In genomic region chr10:95067971-95068370, GRCm38 (mm10) we compare ENCODE assay signal across 14 mouse cellular contexts.
"Had no signal": no experiment of that assay in that cellular context is flagged by ENCODE, and none has a peak within 500 bp of the region (broad histone marks: within the 10 kb centered on the region; RNA-seq: fewer than 3 reads in every experiment).

No protein-coding gene starts in this region.

- H3K9ac ChIP-seq: limb, embryonic 15.5 days; liver, embryonic 12.5 days; liver, embryonic 14.5 days; midbrain, embryonic 13.5 days; neural tube, embryonic 12.5 days; stomach, embryonic 15.5 days had no signal

- DNase-seq: right cerebral cortex, postnatal 14 days; thymus, adult 2 months; thymus, postnatal 25 days; thymus, postnatal 4 days had no signal

- H3K27me3 ChIP-seq: limb, embryonic 15.5 days; liver, embryonic 12.5 days; midbrain, embryonic 13.5 days; neural tube, embryonic 12.5 days; stomach, embryonic 15.5 days had no signal

- H3K36me3 ChIP-seq: limb, embryonic 15.5 days; liver, embryonic 12.5 days; midbrain, embryonic 10.5 days; midbrain, embryonic 13.5 days; neural tube, embryonic 12.5 days; stomach, embryonic 15.5 days had no signal

- H3K4me3 ChIP-seq: limb, embryonic 15.5 days; liver, embryonic 12.5 days; midbrain, embryonic 10.5 days; midbrain, embryonic 13.5 days; myocyte; neural tube, embryonic 12.5 days; stomach, embryonic 15.5 days had no signal

- ATAC-seq: liver, embryonic 12.5 days; midbrain, embryonic 13.5 days; midbrain, embryonic 16.5 days had no signal

- H3K4me2 ChIP-seq: limb, embryonic 15.5 days; liver, embryonic 12.5 days; midbrain, embryonic 13.5 days; neural tube, embryonic 12.5 days; stomach, embryonic 15.5 days had no signal

- H3K4me1 ChIP-seq: limb, embryonic 15.5 days; liver, embryonic 12.5 days; midbrain, embryonic 10.5 days; midbrain, embryonic 13.5 days; neural tube, embryonic 12.5 days; stomach, embryonic 15.5 days had no signal

- H3K9me3 ChIP-seq: limb, embryonic 15.5 days; liver, embryonic 12.5 days; midbrain, embryonic 10.5 days; midbrain, embryonic 13.5 days; neural tube, embryonic 12.5 days; stomach, embryonic 15.5 days had no signal

- H3K27ac ChIP-seq: limb, embryonic 15.5 days; liver, embryonic 12.5 days; liver, embryonic 14.5 days; midbrain, embryonic 10.5 days; midbrain, embryonic 13.5 days; neural tube, embryonic 12.5 days; stomach, embryonic 15.5 days; stomach, postnatal 0 days had no signal
